Mouse (Mus musculus) forebrain, embryonic 14.5 days (tissue): Measurements from ENCODE around the gene Usp36. TPM values are rescaled to one million over a fixed set of nuclear protein-coding genes. Genes with fewer than 3 reads are reported as not detected.
A peak's percentile ranks its signal among the peaks of the same experiment; 100 is the strongest.

Experiments used
- ATAC-seq: fragments of 200-750 bp; cut with Nextera tagmentation; 2 replicates; pipeline ENCODE4 v1.8.0; 2017; ENCODE audit warnings: mild to moderate bottlenecking, moderate library complexity
- DNase-seq: peaks from one replicate; pipeline ENCODE4 v3.0.0-alpha.2; 2015; ENCODE audit warnings: low spot score
- H3K27ac ChIP-seq: fragments of 300-500 bp; sonication (generic); 2 replicates; pipeline ENCODE4 v1.5.1; 2014; ENCODE audit warnings: low read depth, mild to moderate bottlenecking, control low read depth, low read length, moderate library complexity
- H3K27me3 ChIP-seq: fragments of 300-500 bp; sonication (generic); replicated peaks from 2 replicates; pipeline ENCODE4 v1.6.1; 2014; ENCODE audit warnings: low read length, control low read depth, mixed read lengths; ENCODE audit not compliant: control insufficient read depth, insufficient read depth
- H3K36me3 ChIP-seq: fragments of 300-500 bp; sonication (generic); 2 replicates; pipeline ENCODE4 v1.6.1; 2014; ENCODE audit warnings: low read length, control low read depth; ENCODE audit not compliant: control insufficient read depth, insufficient read depth
- H3K4me1 ChIP-seq: fragments of 300-500 bp; sonication (generic); 2 replicates; pipeline ENCODE4 v1.6.1; 2014; ENCODE audit warnings: antibody characterized with exemption, low read length, control low read depth; ENCODE audit not compliant: control insufficient read depth, insufficient read depth
- H3K4me2 ChIP-seq: fragments of 300-500 bp; sonication (generic); 2 replicates; pipeline ENCODE4 v1.6.1; 2014; ENCODE audit warnings: mild to moderate bottlenecking, control low read depth, low read length
- H3K4me3 ChIP-seq: fragments of 300-500 bp; sonication (generic); 2 replicates; pipeline ENCODE4 v1.5.1; 2014; ENCODE audit warnings: low read depth, low read length, control low read depth
- H3K9ac ChIP-seq: fragments of 300-500 bp; sonication (generic); 2 replicates; pipeline ENCODE4 v1.6.1; 2014; ENCODE audit warnings: mild to moderate bottlenecking, low read length, control low read depth, moderate library complexity
- H3K9me3 ChIP-seq: fragments of 300-500 bp; sonication (generic); replicated peaks from 2 replicates; pipeline ENCODE4 v1.6.1; 2016; ENCODE audit warnings: low read length, control low read depth, mixed read lengths; ENCODE audit not compliant: control insufficient read depth
- WGBS: fragments of 180-500 bp; shearing (Covaris S2); extraction: QIAGEN DNeasy Blood & Tissue Kit; methylation state at CpG from one replicate; pipeline ENCODE4 v1.1.7; 2014; 5-methylcytosine and 5-hydroxymethylcytosine counted together
- polyA plus RNA-seq: library from polyadenylated mRNA; unstranded; fragments of >200 nt; fragmentation: Nextera tagmentation; extraction: Ambion mirVana; gene quantifications from 2 replicates; pipeline ENCODE4 v1.2.1, GENCODE M21; 2014

Gene Usp36
- polyA plus RNA-seq, 1 experiment from 2014 or later = 7.1 TPM

GRCm38 (mm10) chr11:118249012-118249383 lies 41.0 kb downstream of the Usp36 start:
- Histone ChIP-seq H3K9ac (peak overlapping the region; percentile 45), H3K27me3 (no peaks in the 10 kb centered on the region), H3K4me1 (peaks cover 21% of the 10 kb centered on the region), H3K4me2 (peak overlapping the region; percentile 96), H3K36me3 (no peaks in the 10 kb centered on the region), H3K4me3 (peak overlapping the region; percentile 80), H3K9me3 (no peaks in the 10 kb centered on the region), H3K27ac (peak overlapping the region; percentile 58)
- peak; percentile 53 for DNase-seq
- ATAC-seq = no peak; the same call in 1 of the 2 replicates
- WGBS = 2% methylated on average over 5 of the region's 5 CpGs

GRCm38 (mm10) chr11:118248150-118249011 lies 41.7 kb downstream of the Usp36 start, which contains the start of gene Cyth1:
Cyth1 (minus strand) TSS chr11:118248592.
- DNase-seq (peak; percentile 98), ATAC-seq (peak; percentile 96)
- no peaks in the 10 kb centered on the region for H3K36me3 ChIP-seq
- H3K4me2 ChIP-seq = peak within 1 kb of the TSS; percentile 96
- WGBS = under 1% methylated on average over 81 of the region's 86 CpGs
- H3K27me3 ChIP-seq = no peaks in the 10 kb centered on the region
- H3K9me3 ChIP-seq = no peaks in the 10 kb centered on the region
- peaks cover 16% of the 10 kb centered on the region for H3K4me1 ChIP-seq
- peak within 1 kb of the TSS; percentile 80 for H3K4me3 ChIP-seq
- H3K27ac ChIP-seq = peak within 1 kb of the TSS; percentile 58
- H3K9ac ChIP-seq = peak within 1 kb of the TSS; percentile 80

DNA sequence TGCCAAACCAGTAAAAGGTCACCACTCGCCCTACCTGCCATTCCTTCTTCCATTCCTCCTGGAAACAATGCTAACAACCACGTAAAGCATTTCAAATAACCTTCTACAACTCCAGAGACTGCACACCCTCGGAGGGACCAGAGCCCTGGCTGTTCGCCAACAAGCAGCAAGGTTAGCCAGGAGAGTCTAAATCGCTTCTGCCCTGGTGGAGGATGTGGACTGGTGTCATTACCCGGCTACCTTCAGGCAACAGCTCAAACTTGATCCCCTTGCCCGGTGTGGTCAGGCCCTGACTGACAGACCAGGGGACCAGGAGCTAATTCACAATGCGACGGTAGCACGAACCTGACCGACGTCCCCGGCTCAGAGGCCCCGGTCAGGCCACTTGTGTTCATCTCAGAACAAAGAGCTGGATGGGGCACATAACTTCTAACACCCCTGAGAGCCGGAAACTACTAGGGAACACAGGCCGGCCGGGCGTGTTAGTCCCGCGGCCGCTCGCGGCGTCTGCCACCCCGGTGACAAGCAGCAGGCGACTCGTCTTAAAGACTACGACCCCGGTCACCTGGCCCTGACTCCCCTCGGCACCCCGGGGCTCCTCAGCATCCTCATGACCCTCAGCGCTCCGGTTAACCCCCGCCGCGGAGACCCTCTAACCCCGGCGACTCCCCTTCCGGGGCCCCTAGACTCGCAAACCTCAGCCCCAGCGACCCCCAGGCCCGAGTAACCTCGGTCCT lies 42.5 kb downstream of the Usp36 start:
- peak overlapping the region; percentile 80 for H3K4me3 ChIP-seq
- peak overlapping the region; percentile 80 for H3K9ac ChIP-seq
- peak overlapping the region; percentile 96 for H3K4me2 ChIP-seq
- H3K36me3 ChIP-seq = no peaks in the 10 kb centered on the region
- no peaks in the 10 kb centered on the region for H3K27me3 ChIP-seq
- ATAC-seq = no peak
- no peak overlapping the region for H3K27ac ChIP-seq
- peak; percentile 56 for DNase-seq
- H3K4me1 ChIP-seq = peaks cover 16% of the 10 kb centered on the region
- H3K9me3 ChIP-seq = no peaks in the 10 kb centered on the region
- 2% methylated on average over 40 of the region's 43 CpGs for WGBS

- Histone ChIP-seq H3K4me2 (peak overlapping the region; percentile 96), H3K9me3 (no peaks in the 10 kb centered on the region), H3K27ac (no peak overlapping the region), H3K4me1 (peaks cover 20% of the 10 kb centered on the region), H3K4me3 (peak overlapping the region; percentile 80), H3K36me3 (no peaks in the 10 kb centered on the region), H3K27me3 (no peaks in the 10 kb centered on the region), H3K9ac (peak overlapping the region; percentile 80)
- DNase-seq (no peak), ATAC-seq (no peak)
- WGBS = 50% methylated on average over 5 of the region's 5 CpGs
Measured at GRCm38 (mm10) chr11:118246724-118247123, 43.3 kb downstream of the Usp36 start.

- no peaks in the 10 kb centered on the region for H3K36me3 ChIP-seq
- no peaks in the 10 kb centered on the region for H3K27me3 ChIP-seq
- no peak overlapping the region for H3K27ac ChIP-seq
- 92% methylated on average over 2 of the region's 2 CpGs for WGBS
- no peak overlapping the region for H3K4me3 ChIP-seq
- no peak for DNase-seq
- no peak overlapping the region for H3K9ac ChIP-seq
- peaks cover 21% of the 10 kb centered on the region for H3K4me1 ChIP-seq
- H3K4me2 ChIP-seq = no peak overlapping the region
- no peak for ATAC-seq
- no peaks in the 10 kb centered on the region for H3K9me3 ChIP-seq
Measured at GRCm38 (mm10) chr11:118245130-118245529, 44.9 kb downstream of the Usp36 start.

GRCm38 (mm10) chr11:118243627-118244261 lies 46.3 kb downstream of the Usp36 start:
- ATAC-seq = no peak
- Histone ChIP-seq H3K4me2 (no peak overlapping the region), H3K36me3 (no peaks in the 10 kb centered on the region), H3K27me3 (no peaks in the 10 kb centered on the region), H3K27ac (no peak overlapping the region), H3K4me1 (peaks cover 21% of the 10 kb centered on the region), H3K9me3 (no peaks in the 10 kb centered on the region), H3K4me3 (no peak overlapping the region), H3K9ac (no peak overlapping the region)
- no peak for DNase-seq
- 88% methylated on average over 6 of the region's 6 CpGs for WGBS

DNA sequence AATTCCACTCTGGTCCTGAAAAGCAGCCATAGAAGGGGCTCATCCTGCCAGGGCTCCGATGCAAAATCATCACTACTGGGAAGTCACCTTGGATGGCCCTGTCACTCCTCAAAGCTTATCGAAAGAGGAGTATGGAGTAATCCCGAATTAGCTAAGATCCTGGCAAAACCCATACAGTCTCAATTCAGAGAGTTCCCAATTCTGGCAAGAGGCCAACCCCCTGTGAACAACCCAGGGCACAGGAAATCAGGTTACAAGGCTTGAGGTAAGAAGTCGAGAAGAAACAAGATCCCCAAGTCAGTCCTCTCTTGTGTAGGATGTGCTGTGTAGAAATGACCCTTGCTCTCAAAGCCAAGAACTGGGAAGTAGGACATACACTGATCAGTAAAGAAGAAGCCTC lies 47.5 kb downstream of the Usp36 start:
- Histone ChIP-seq H3K27ac (no peak overlapping the region), H3K4me3 (no peak overlapping the region), H3K9me3 (no peaks in the 10 kb centered on the region), H3K27me3 (no peaks in the 10 kb centered on the region), H3K9ac (no peak overlapping the region), H3K4me1 (peaks cover 20% of the 10 kb centered on the region), H3K4me2 (no peak overlapping the region), H3K36me3 (no peaks in the 10 kb centered on the region)
- 67% methylated on average over 4 of the region's 4 CpGs for WGBS
- ATAC-seq = no peak
- DNase-seq = no peak

GRCm38 (mm10) chr11:118240388-118240787 lies 49.7 kb downstream of the Usp36 start:
- no peak overlapping the region for H3K4me2 ChIP-seq
- ATAC-seq = no peak
- WGBS = 73% methylated on average over 4 of the region's 4 CpGs

More at GRCm38 (mm10) chr11:118240388-118240787, 49.7 kb downstream of the Usp36 start:
- H3K27ac ChIP-seq = no peak overlapping the region
- H3K4me1 ChIP-seq = peaks cover 11% of the 10 kb centered on the region
- H3K9ac ChIP-seq = no peak overlapping the region
- H3K9me3 ChIP-seq = no peaks in the 10 kb centered on the region
- no peaks in the 10 kb centered on the region for H3K27me3 ChIP-seq
- no peak overlapping the region for H3K4me3 ChIP-seq
- no peaks in the 10 kb centered on the region for H3K36me3 ChIP-seq
- DNase-seq = no peak
